Mouse (Mus musculus): ENCODE data around the gene Pcmt1.

- TF ChIP-seq CTCF (IDR thresholded peaks at IDR 0.05; ENCODE audit: low read depth) (no peak), EP300 (IDR thresholded peaks at IDR 0.05; ENCODE audit: low read depth) (no peak)
Measured at GRCm38 (mm10) chr10:7590792-7591191, 90.1 kb downstream of the Pcmt1 start.
